Mouse (Mus musculus) stomach, embryonic 15.5 days (tissue): ENCODE measurements around the gene Phldb3. TPM values are rescaled to one million over a fixed set of nuclear protein-coding genes. Genes with fewer than 3 reads are reported as not detected.
A peak's percentile ranks its signal among the peaks of the same experiment; 100 is the strongest.

Source experiments
- ATAC-seq: fragments of 200-750 bp; cut with Nextera tagmentation; 2 replicates; pipeline ENCODE4 v1.8.0; 2017; ENCODE audit warnings: low read depth, moderate number of reproducible peaks, moderate TSS enrichment; ENCODE audit not compliant: insufficient read depth, low FRiP score
- H3K27ac ChIP-seq: fragments of 300-500 bp; sonication (generic); 2 replicates; pipeline ENCODE4 v1.5.1; 2015; ENCODE audit warnings: mild to moderate bottlenecking, inconsistent platforms
- H3K27me3 ChIP-seq: fragments of 300-500 bp; sonication (generic); replicated peaks from 2 replicates; pipeline ENCODE4 v1.6.1; 2015; ENCODE audit warnings: inconsistent platforms
- H3K36me3 ChIP-seq: fragments of 300-500 bp; sonication (generic); 2 replicates; pipeline ENCODE4 v1.6.1; 2015; ENCODE audit warnings: inconsistent platforms
- H3K4me1 ChIP-seq: fragments of 300-500 bp; sonication (generic); 2 replicates; pipeline ENCODE4 v1.6.1; 2015; ENCODE audit warnings: inconsistent platforms
- H3K4me2 ChIP-seq: fragments of 300-500 bp; sonication (generic); 2 replicates; pipeline ENCODE4 v1.6.1; 2015; ENCODE audit warnings: mild to moderate bottlenecking, inconsistent platforms
- H3K4me3 ChIP-seq: fragments of 300-500 bp; sonication (generic); replicated peaks from 2 replicates; pipeline ENCODE4 v1.5.1; 2015; ENCODE audit warnings: inconsistent platforms
- H3K9ac ChIP-seq: fragments of 300-500 bp; sonication (generic); 2 replicates; pipeline ENCODE4 v1.6.1; 2015; ENCODE audit warnings: inconsistent platforms
- H3K9me3 ChIP-seq: fragments of 300-500 bp; sonication (generic); 2 replicates; pipeline ENCODE4 v1.6.1; 2016; ENCODE audit warnings: inconsistent platforms
- WGBS: fragments of 180-500 bp; shearing (Covaris S2); methylation state at CpG from one replicate; pipeline ENCODE4 v1.1.7; 2015; 5-methylcytosine and 5-hydroxymethylcytosine counted together
- polyA plus RNA-seq: library from polyadenylated mRNA; unstranded; fragments of >200 nt; fragmentation: Nextera tagmentation; extraction: Ambion mirVana; gene quantifications from 2 replicates; pipeline ENCODE4 v1.2.1, GENCODE M21; 2015

Gene Phldb3
- polyA plus RNA-seq, 1 experiment from 2014 or later: 0.54 TPM

DNA sequence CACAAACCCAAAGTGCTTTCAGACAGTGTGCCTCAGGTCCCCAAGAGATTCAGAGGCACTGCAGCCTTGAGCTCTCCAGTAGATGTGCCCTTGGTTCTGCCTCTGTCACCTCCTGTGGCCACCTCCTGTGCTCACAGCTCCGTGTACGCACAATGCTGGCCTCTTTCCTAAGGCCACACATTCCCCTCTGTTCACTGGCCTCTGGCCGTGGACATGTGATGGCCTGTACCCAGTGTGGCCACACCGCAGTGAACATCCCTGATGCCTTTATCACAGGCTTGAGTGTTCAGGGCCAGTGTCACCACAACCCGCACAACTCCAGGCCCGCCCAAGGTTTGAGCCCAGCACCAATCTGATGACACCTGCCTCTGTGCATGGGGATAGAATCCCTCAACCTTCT lies 25.7 kb upstream of the Phldb3 start:
- Histone ChIP-seq H3K4me2 (no peak overlapping the region), H3K9ac (no peak overlapping the region), H3K9me3 (no peaks in the 10 kb centered on the region), H3K4me1 (0 out of 2 replicates have a peak, but pooled peaks cover 10% of the 10 kb centered on the region), H3K27me3 (peaks cover 18% of the 10 kb centered on the region; the same call in 1 of the 2 replicates), H3K4me3 (no peak overlapping the region), H3K27ac (no peak overlapping the region), H3K36me3 (no peaks in the 10 kb centered on the region)
- no peak for ATAC-seq
- 91% methylated on average over 6 of the region's 6 CpGs for WGBS

GRCm38 (mm10) chr7:24585995-24586394 lies 24.6 kb upstream of the Phldb3 start:
- no peak for ATAC-seq
- Histone ChIP-seq H3K4me1 (0 out of 2 replicates have a peak, but pooled peaks cover 10% of the 10 kb centered on the region), H3K4me3 (no peak overlapping the region), H3K27me3 (peaks cover 18% of the 10 kb centered on the region; the same call in 1 of the 2 replicates), H3K27ac (no peak overlapping the region), H3K9ac (no peak overlapping the region), H3K36me3 (no peaks in the 10 kb centered on the region), H3K4me2 (no peak overlapping the region), H3K9me3 (no peaks in the 10 kb centered on the region)
- 45% methylated on average over 16 of the region's 16 CpGs for WGBS

DNA sequence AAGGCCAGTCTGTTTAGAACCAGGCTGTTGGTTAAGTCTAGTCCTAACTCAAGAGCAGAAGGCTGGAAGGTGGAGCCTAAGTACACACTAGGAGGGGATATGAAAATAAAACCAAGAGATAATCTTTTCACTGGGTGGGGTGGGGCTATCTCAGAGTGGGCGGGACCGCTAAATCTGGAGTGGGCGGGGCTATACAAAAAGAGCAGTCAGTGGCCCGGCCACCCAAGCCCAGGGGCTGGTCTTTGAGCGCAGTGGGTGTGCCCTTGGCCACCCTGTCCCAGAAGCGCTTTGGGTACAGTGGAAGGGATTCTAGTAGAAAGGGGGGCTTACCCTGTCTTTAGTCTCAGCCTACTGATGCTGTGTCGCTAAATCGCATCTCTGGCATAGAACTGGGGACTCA lies 23.7 kb upstream of the Phldb3 start:
- Histone ChIP-seq H3K4me2 (peak overlapping the region; percentile 81), H3K9ac (no peak overlapping the region), H3K27ac (peak overlapping the region; percentile 71), H3K36me3 (no peaks in the 10 kb centered on the region), H3K27me3 (peaks cover 18% of the 10 kb centered on the region; the same call in 1 of the 2 replicates), H3K4me1 (0 out of 2 replicates have a peak, but pooled peaks cover 10% of the 10 kb centered on the region), H3K4me3 (peak overlapping the region; percentile 56), H3K9me3 (no peaks in the 10 kb centered on the region)
- ATAC-seq: peak; percentile 75
- WGBS: 7% methylated on average over 8 of the region's 8 CpGs

DNA sequence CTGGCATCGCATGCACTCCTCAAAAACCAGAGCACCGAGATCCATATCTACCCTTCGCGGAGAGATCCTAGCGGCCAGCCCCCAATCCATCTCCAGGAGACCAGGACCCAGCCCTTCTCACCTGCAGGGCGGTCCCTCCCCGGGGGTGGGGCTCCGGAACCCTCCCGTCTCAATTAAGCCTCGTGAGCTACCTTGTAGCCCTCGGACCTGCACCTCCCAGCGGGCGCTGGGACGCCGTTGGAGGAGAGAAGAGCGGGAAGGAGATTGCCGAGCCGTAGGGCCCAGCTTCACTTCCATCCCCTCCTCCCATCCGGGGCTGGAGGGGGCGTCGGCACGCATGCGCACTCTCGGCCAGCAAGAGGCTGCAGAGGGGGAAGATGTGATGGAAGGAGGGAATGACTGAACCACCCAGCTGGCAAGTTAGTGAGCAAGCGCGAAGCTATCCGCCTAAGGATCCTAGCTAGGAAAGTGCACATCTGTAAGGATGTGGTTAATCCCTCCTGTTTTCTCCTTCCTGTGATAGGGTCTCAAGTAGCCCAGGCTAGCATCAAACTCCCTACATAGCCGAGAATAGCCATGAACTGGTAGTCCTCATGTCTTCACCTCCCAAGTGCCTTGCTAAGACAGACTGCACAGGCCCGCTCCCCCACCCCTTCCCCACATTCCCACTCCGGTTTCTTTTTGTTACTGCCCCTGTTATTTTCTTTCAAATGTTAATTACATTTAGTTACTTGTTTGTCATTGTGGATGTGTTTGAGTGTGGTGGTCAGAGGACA lies 23.0 kb upstream of the Phldb3 start, which contains the start of the genes Ethe1 and Zfp575:
TSS of gene Ethe1 (plus strand) at position 214 of the 776 bp plus-strand sequence.
TSS of gene Zfp575 (minus strand) at position 312 of the 776 bp plus-strand sequence.
- Histone ChIP-seq H3K4me2 (peak within 1 kb of the TSS; percentile 81), H3K36me3 (no peaks in the 10 kb centered on the region), H3K4me1 (0 out of 2 replicates have a peak, but pooled peaks cover 10% of the 10 kb centered on the region), H3K9me3 (no peaks in the 10 kb centered on the region), H3K4me3 (peak within 1 kb of the TSS; percentile 56), H3K27ac (peak within 1 kb of the TSS; percentile 71), H3K9ac (peak within 1 kb of the TSS; percentile 52; the same call in 1 of the 2 replicates), H3K27me3 (peaks cover 18% of the 10 kb centered on the region; the same call in 1 of the 2 replicates)
- WGBS: 7% methylated on average over 29 of the region's 30 CpGs
- ATAC-seq: peak; percentile 30; the same call in 1 of the 2 replicates

GRCm38 (mm10) chr7:24588336-24588735 lies 22.2 kb upstream of the Phldb3 start:
- no peak overlapping the region for H3K9ac ChIP-seq
- H3K4me3 ChIP-seq: no peak overlapping the region
- no peak overlapping the region for H3K4me2 ChIP-seq
- no peak for ATAC-seq
- peaks cover 13% of the 10 kb centered on the region; the same call in 1 of the 2 replicates for H3K4me1 ChIP-seq
- no peak overlapping the region for H3K27ac ChIP-seq
- WGBS: 75% methylated on average over 13 of the region's 13 CpGs
- H3K9me3 ChIP-seq: no peaks in the 10 kb centered on the region
- peaks cover 18% of the 10 kb centered on the region; the same call in 1 of the 2 replicates for H3K27me3 ChIP-seq
- H3K36me3 ChIP-seq: no peaks in the 10 kb centered on the region

GRCm38 (mm10) chr7:24591735-24592134 lies 18.8 kb upstream of the Phldb3 start:
- Histone ChIP-seq H3K4me2 (no peak overlapping the region), H3K4me1 (peaks cover 29% of the 10 kb centered on the region), H3K27me3 (no peaks in the 10 kb centered on the region), H3K27ac (no peak overlapping the region), H3K9me3 (no peaks in the 10 kb centered on the region), H3K4me3 (no peak overlapping the region), H3K36me3 (no peaks in the 10 kb centered on the region), H3K9ac (no peak overlapping the region)
- ATAC-seq: no peak
- WGBS: 56% methylated on average over 5 of the region's 5 CpGs

- H3K4me1 ChIP-seq: peaks cover 26% of the 10 kb centered on the region
- no peaks in the 10 kb centered on the region for H3K27me3 ChIP-seq
- WGBS: 49% methylated on average over 4 of the region's 4 CpGs
- no peak overlapping the region for H3K27ac ChIP-seq
- H3K4me3 ChIP-seq: no peak overlapping the region
- no peaks in the 10 kb centered on the region for H3K36me3 ChIP-seq
- no peak overlapping the region for H3K4me2 ChIP-seq
- H3K9ac ChIP-seq: no peak overlapping the region
- ATAC-seq: no peak
- no peaks in the 10 kb centered on the region for H3K9me3 ChIP-seq
Observed at GRCm38 (mm10) chr7:24592163-24592562, 18.4 kb upstream of the Phldb3 start.

DNA sequence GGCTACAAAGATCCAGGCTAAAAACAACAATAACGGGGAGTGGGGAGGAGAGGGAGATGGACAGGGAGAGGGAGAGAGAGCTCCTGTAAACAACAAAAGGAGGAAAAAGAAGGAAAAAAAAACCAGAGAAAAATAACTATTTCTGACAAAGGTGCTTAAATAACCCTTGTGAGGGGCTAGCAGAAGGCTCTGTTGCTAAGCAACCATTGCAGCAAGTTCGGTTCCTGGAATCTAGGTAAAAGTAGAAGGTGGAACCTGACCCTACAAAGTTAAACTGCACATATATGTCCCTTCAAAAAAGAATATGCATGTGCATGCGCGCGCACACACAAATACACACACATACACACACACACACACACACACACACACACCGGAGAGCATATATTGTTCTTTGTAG lies 17.8 kb upstream of the Phldb3 start:
- no peaks in the 10 kb centered on the region for H3K36me3 ChIP-seq
- H3K9me3 ChIP-seq: no peaks in the 10 kb centered on the region
- H3K27ac ChIP-seq: no peak overlapping the region
- no peak for ATAC-seq
- 76% methylated on average over 6 of the region's 6 CpGs for WGBS
- H3K4me2 ChIP-seq: peak overlapping the region; percentile 88; the same call in 1 of the 2 replicates
- peaks cover 20% of the 10 kb centered on the region for H3K4me1 ChIP-seq
- H3K9ac ChIP-seq: no peak overlapping the region
- no peaks in the 10 kb centered on the region for H3K27me3 ChIP-seq
- no peak overlapping the region for H3K4me3 ChIP-seq

DNA sequence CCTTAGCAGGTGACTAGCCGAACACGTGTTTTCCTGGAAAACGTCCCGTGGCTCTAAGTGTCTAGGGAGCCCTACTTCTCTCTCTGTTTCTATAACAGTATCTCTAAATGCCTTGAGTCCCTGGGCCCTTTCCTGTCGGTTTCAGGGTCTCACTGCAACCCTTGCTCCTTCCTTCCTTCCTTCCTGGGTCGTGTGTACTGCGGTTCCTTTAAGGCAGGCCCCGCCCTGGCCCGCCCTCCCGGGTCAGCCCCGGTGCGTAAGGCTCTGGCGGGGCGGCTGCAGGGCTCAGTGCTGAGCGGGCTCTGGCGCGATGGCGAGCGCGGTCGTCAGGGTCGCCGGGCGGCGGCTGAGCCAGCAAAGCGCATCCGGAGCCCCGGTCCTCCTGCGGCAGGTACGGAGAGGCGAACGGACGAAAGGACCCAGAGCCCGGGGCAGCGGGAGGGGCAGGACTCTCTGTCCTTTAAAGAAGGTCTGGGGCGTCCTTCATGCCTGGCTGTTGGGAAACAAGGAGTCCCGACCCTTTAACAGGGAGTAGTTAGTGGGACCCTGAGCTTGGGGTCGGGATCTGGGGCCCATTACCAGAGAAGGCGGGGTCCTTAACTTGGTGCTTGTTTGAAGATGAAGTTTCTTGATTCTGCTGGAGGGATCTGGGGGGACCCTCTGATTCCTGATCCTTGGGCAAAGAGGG lies 16.8 kb upstream of the Phldb3 start:
- WGBS: 2% methylated on average over 39 of the region's 39 CpGs
- ATAC-seq: peak; percentile 91
- Histone ChIP-seq H3K9me3 (no peaks in the 10 kb centered on the region), H3K4me3 (peak overlapping the region; percentile 72), H3K4me2 (peak overlapping the region; percentile 88), H3K36me3 (no peaks in the 10 kb centered on the region), H3K27ac (peak overlapping the region; percentile 40; the same call in 1 of the 2 replicates), H3K27me3 (no peaks in the 10 kb centered on the region), H3K9ac (peak overlapping the region; percentile 61), H3K4me1 (peaks cover 19% of the 10 kb centered on the region)

DNA sequence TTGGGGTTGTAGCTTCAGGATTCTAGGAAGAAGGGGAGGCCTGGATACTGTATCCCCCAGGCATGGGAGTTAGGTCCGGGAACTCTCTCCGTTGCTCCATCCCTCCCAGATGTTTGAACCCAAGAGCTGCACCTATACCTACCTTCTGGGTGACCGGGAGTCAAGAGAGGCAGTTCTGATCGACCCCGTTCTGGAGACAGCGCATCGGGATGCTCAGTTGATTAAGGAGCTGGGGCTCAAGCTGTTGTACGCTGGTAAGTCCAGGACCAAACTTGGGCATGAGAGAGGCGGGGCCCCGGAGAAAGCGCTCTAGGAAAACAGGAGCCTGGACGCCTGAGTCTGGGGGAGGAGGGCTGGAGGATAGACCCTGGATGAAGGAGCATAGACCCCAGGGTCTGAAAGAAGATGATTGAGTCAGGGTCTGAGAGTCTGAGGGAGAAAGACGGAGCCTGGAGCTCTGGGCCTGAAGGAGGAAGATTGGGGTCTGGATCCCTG lies 16.2 kb upstream of the Phldb3 start:
- WGBS: 5% methylated on average over 13 of the region's 13 CpGs

GRCm38 (mm10) chr7:24595464-24595863 lies 15.1 kb upstream of the Phldb3 start:
- no peaks in the 10 kb centered on the region for H3K9me3 ChIP-seq
- no peak overlapping the region for H3K9ac ChIP-seq
- H3K4me3 ChIP-seq: peak overlapping the region; percentile 72; the same call in 1 of the 2 replicates
- H3K36me3 ChIP-seq: no peaks in the 10 kb centered on the region
- no peak overlapping the region for H3K27ac ChIP-seq
- no peak for ATAC-seq
- peaks cover 19% of the 10 kb centered on the region for H3K4me1 ChIP-seq
- no peaks in the 10 kb centered on the region for H3K27me3 ChIP-seq
- H3K4me2 ChIP-seq: peak overlapping the region; percentile 88
- WGBS: 69% methylated on average over 2 of the region's 2 CpGs

More for the DNA sequence above, 16.2 kb upstream of the Phldb3 start:
- peak overlapping the region; percentile 61 for H3K9ac ChIP-seq
- 0 out of 2 replicates have a peak, but pooled peaks have one; percentile 6 for ATAC-seq
- H3K27ac ChIP-seq: no peak overlapping the region
- no peaks in the 10 kb centered on the region for H3K9me3 ChIP-seq
- no peaks in the 10 kb centered on the region for H3K27me3 ChIP-seq
- H3K4me1 ChIP-seq: peaks cover 19% of the 10 kb centered on the region
- no peaks in the 10 kb centered on the region for H3K36me3 ChIP-seq
- H3K4me3 ChIP-seq: peak overlapping the region; percentile 72
- peak overlapping the region; percentile 88 for H3K4me2 ChIP-seq
